Mouse (Mus musculus) lung, postnatal 0 days (tissue): ENCODE data around the gene Map3k7cl. TPM values are rescaled to one million over a fixed set of nuclear protein-coding genes. Genes with fewer than 3 reads are reported as not detected.

Experiments used
- ATAC-seq: fragments of 200-750 bp; cut with Nextera tagmentation; 2 replicates; pipeline ENCODE4 v1.8.0; 2017; ENCODE audit warnings: moderate library complexity
- DNase-seq: peaks from one replicate; pipeline ENCODE4 v3.0.0-alpha.2; 2016; ENCODE audit warnings: low spot score
- H3K27ac ChIP-seq: fragments of 300-500 bp; sonication (generic); 2 replicates; pipeline ENCODE4 v1.5.1; 2014; ENCODE audit warnings: antibody characterized with exemption, mild to moderate bottlenecking, low read length, mixed read lengths
- H3K27me3 ChIP-seq: fragments of 300-500 bp; sonication (generic); replicated peaks from 2 replicates; pipeline ENCODE4 v1.6.1; 2014; ENCODE audit warnings: low read length, mixed read lengths; ENCODE audit not compliant: insufficient read depth
- H3K36me3 ChIP-seq: fragments of 300-500 bp; sonication (generic); 2 replicates; pipeline ENCODE4 v1.6.1; 2014; ENCODE audit warnings: low read length, mixed read lengths; ENCODE audit not compliant: insufficient read depth
- H3K4me1 ChIP-seq: fragments of 300-500 bp; sonication (generic); 2 replicates; pipeline ENCODE4 v1.6.1; 2014; ENCODE audit warnings: antibody characterized with exemption, low read depth, low read length, mixed read lengths; ENCODE audit not compliant: insufficient read depth
- H3K4me2 ChIP-seq: fragments of 300-500 bp; sonication (generic); replicated peaks from 2 replicates; pipeline ENCODE4 v1.6.1; 2014; ENCODE audit warnings: low read depth, mild to moderate bottlenecking, low read length, moderate library complexity, mixed read lengths
- H3K4me3 ChIP-seq: fragments of 300-500 bp; sonication (generic); 2 replicates; pipeline ENCODE4 v1.5.1; 2014; ENCODE audit warnings: low read depth, low read length
- H3K9ac ChIP-seq: fragments of 300-500 bp; sonication (generic); replicated peaks from 2 replicates; pipeline ENCODE4 v1.6.1; 2014; ENCODE audit warnings: low read depth, mild to moderate bottlenecking
- H3K9me3 ChIP-seq: fragments of 300-500 bp; sonication (generic); 2 replicates; pipeline ENCODE4 v1.6.1; 2016; ENCODE audit warnings: low read length, mixed read lengths
- CTCF ChIP-seq: IDR thresholded peaks from 2 replicates; pipeline ENCODE4 v1.5.1; 2016; ENCODE audit warnings: antibody characterized with exemption, mild to moderate bottlenecking
- EP300 ChIP-seq: IDR thresholded peaks from 2 replicates; pipeline ENCODE4 v1.6.1; 2016; ENCODE audit warnings: antibody characterized with exemption, mild to moderate bottlenecking, control low read depth
- whole genome bisulfite sequencing: fragments of 180-500 bp; shearing (Covaris S2); extraction: QIAGEN DNeasy Blood & Tissue Kit; methylation state at CpG from one replicate; pipeline ENCODE4 v1.1.7; 2014; 5-methylcytosine and 5-hydroxymethylcytosine counted together
- polyA plus RNA-seq: library from polyadenylated mRNA; unstranded; fragments of >200 nt; fragmentation: Nextera tagmentation; extraction: Ambion mirVana; gene quantifications from 2 replicates; pipeline ENCODE4 v1.2.1, GENCODE M21; 2015

Map3k7cl gene
- polyA plus RNA-seq, 1 experiment from 2014 or later: 0.38 TPM

- H3K4me2 ChIP-seq: no peak overlapping the region
- no peak for TF ChIP-seq EP300
- no peak for TF ChIP-seq CTCF
- DNase-seq (no peak), ATAC-seq (0 out of 2 replicates have a peak, but pooled peaks have one; percentile 12)
- H3K4me1 ChIP-seq: no peaks in the 10 kb centered on the region
- H3K27ac ChIP-seq: no peak overlapping the region
- H3K9me3 ChIP-seq: no peaks in the 10 kb centered on the region
- no peak overlapping the region for H3K4me3 ChIP-seq
- H3K9ac ChIP-seq: no peak overlapping the region
- no peaks in the 10 kb centered on the region for H3K36me3 ChIP-seq
- 31% methylated on average over 17 of the region's 17 CpGs for WGBS
- H3K27me3 ChIP-seq: no peaks in the 10 kb centered on the region
Measured at GRCm38 (mm10) chr16:87602717-87603526, 49.8 kb downstream of the Map3k7cl start.

GRCm38 (mm10) chr16:87604002-87604401, 50.9 kb downstream of the Map3k7cl start:
- peak; percentile 36 for DNase-seq
- no peak for TF ChIP-seq CTCF
- TF ChIP-seq EP300: no peak
- peak; percentile 65 for ATAC-seq
- 50% methylated on average over 9 of the region's 9 CpGs for WGBS
- no peak overlapping the region for H3K4me3 ChIP-seq
- no peaks in the 10 kb centered on the region for H3K9me3 ChIP-seq
- no peak overlapping the region for H3K4me2 ChIP-seq
- no peak overlapping the region for H3K27ac ChIP-seq
- no peaks in the 10 kb centered on the region for H3K4me1 ChIP-seq
- no peaks in the 10 kb centered on the region for H3K27me3 ChIP-seq
- no peaks in the 10 kb centered on the region for H3K36me3 ChIP-seq
- H3K9ac ChIP-seq: no peak overlapping the region

GRCm38 (mm10) chr16:87604883-87605282, 51.8 kb downstream of the Map3k7cl start:
- ATAC-seq (no peak), DNase-seq (no peak)
- no peak overlapping the region for H3K9ac ChIP-seq
- no peaks in the 10 kb centered on the region for H3K9me3 ChIP-seq
- H3K4me1 ChIP-seq: no peaks in the 10 kb centered on the region
- H3K27ac ChIP-seq: no peak overlapping the region
- TF ChIP-seq EP300 (no peak), CTCF (no peak)
- H3K36me3 ChIP-seq: no peaks in the 10 kb centered on the region
- 71% methylated on average over 2 of the region's 2 CpGs for WGBS
- no peak overlapping the region for H3K4me3 ChIP-seq
- no peak overlapping the region for H3K4me2 ChIP-seq
- no peaks in the 10 kb centered on the region for H3K27me3 ChIP-seq

- TF ChIP-seq EP300 (no peak), CTCF (no peak)
- no peak for ATAC-seq
- WGBS: 75% methylated on average over 1 of the region's 1 CpGs
Measured at GRCm38 (mm10) chr16:87607383-87607782, 54.3 kb downstream of the Map3k7cl start.

GRCm38 (mm10) chr16:87607959-87608358, 54.8 kb downstream of the Map3k7cl start:
- Histone ChIP-seq H3K9me3 (no peaks in the 10 kb centered on the region), H3K27ac (no peak overlapping the region), H3K27me3 (no peaks in the 10 kb centered on the region), H3K4me2 (no peak overlapping the region), H3K36me3 (no peaks in the 10 kb centered on the region), H3K9ac (no peak overlapping the region), H3K4me3 (no peak overlapping the region), H3K4me1 (peaks cover 10% of the 10 kb centered on the region; the same call in 1 of the 2 replicates)
- TF ChIP-seq CTCF (no peak), EP300 (no peak)
- 84% methylated on average over 6 of the region's 6 CpGs for WGBS
- ATAC-seq: no peak
- no peak for DNase-seq

More at GRCm38 (mm10) chr16:87607383-87607782, 54.3 kb downstream of the Map3k7cl start:
- peak; percentile 29 for DNase-seq
- Histone ChIP-seq H3K36me3 (no peaks in the 10 kb centered on the region), H3K9me3 (no peaks in the 10 kb centered on the region), H3K9ac (no peak overlapping the region), H3K27me3 (no peaks in the 10 kb centered on the region), H3K4me1 (peaks cover 10% of the 10 kb centered on the region; the same call in 1 of the 2 replicates), H3K4me3 (no peak overlapping the region), H3K27ac (no peak overlapping the region), H3K4me2 (no peak overlapping the region)

- H3K4me2 ChIP-seq: no peak overlapping the region
- H3K27me3 ChIP-seq: no peaks in the 10 kb centered on the region
- ATAC-seq: peak; percentile 23; the same call in 1 of the 2 replicates
- no peaks in the 10 kb centered on the region for H3K9me3 ChIP-seq
- no peak overlapping the region for H3K27ac ChIP-seq
- no peak overlapping the region for H3K4me3 ChIP-seq
- TF ChIP-seq CTCF: no peak
- TF ChIP-seq EP300: no peak
- H3K4me1 ChIP-seq: peaks cover 10% of the 10 kb centered on the region; the same call in 1 of the 2 replicates
- H3K36me3 ChIP-seq: no peaks in the 10 kb centered on the region
- DNase-seq: no peak
- no peak overlapping the region for H3K9ac ChIP-seq
- 80% methylated on average over 5 of the region's 5 CpGs for WGBS
Measured at GRCm38 (mm10) chr16:87610142-87610541, 57.0 kb downstream of the Map3k7cl start.
